Mouse (Mus musculus) ES-Bruce4 (cell line): ENCODE data around the gene Cdc27.

Source experiments
- CTCF ChIP-seq: IDR thresholded peaks from one replicate; pipeline ENCODE4 v1.8.1; 2011; ENCODE audit warnings: low read depth, low read length
- POLR2A ChIP-seq: IDR thresholded peaks from one replicate; pipeline ENCODE4 v1.8.1; 2011; ENCODE audit warnings: low read length; ENCODE audit not compliant: insufficient read depth

DNA sequence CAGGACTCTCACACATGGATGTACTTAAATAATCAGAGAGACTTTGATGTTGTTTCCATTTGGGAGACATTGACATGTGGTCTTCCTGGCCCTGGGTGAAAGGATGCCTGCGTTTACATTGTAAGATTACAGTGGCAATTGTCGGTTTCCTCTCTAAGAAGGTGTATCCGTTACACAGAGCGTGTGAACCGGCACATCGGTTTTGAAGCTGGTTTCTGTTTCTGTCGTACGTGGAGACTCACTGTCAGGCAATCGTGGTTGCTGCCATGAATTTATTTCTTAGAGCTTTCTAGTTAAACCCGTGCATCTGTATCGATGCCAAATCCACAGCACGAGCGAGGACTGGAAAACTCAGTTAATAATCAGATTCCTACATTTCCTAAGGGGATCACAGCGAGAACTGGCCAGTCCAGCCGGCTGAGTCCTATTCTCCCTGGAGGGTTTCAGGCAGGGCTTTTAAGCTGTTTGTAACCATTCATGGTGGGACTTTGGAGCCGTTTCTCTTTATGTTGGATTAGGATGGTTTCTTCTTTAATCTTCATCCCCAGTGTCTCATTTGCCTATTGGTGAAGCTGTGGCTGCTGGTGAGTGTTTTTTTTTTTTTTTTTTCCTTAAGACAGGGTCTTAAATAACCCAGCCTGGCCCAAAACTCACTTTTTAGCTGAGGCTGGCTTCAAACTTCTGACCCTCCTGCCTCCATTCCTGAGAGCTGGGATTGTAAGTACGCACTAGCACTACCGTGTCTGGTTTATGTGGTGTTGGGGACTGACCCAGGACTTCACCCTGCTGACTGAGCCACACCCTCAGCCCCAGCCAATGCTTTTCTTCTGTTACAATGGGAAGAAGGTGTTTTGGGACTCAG is 31.3 kb upstream of the Cdc27 start:
- TF ChIP-seq CTCF = no peak
- no peak for TF ChIP-seq POLR2A
